Mouse (Mus musculus): ENCODE measurements around the gene Usp38. TPM values are rescaled to one million over a fixed set of nuclear protein-coding genes. Genes with fewer than 3 reads are reported as not detected.
"Not testable (repeated sequence)": the region's sequence is repeated elsewhere in the genome, so short reads cannot be mapped to it uniquely, and the experiment has no call there.

Gene Usp38
- total RNA-seq (2014; fragmentation: Nextera tagmentation) (24.0 and 32.6 TPM in 2 replicates), total RNA-seq (2017) (21.6 and 34.0 TPM in 2 replicates)

- peak; percentile 82 for ATAC-seq (replicated peaks; ENCODE audit: poor library complexity, severe bottlenecking)
These were observed at the start of gene Usp38 for GRCm38 (mm10) chr8:81014789-81015699. TSS of gene Usp38 (minus strand) at chr8:81014928.

GRCm38 (mm10) chr8:81062566-81062965 lies 47.8 kb upstream of the Usp38 start:
- ATAC-seq (replicated peaks; ENCODE audit: poor library complexity, severe bottlenecking), result no peak

- ATAC-seq (replicated peaks; ENCODE audit: poor library complexity, severe bottlenecking), result peak; percentile 40; the same call in 1 of the 2 replicates
These were observed 47.2 kb upstream of the Usp38 start for GRCm38 (mm10) chr8:81061950-81062349.

- no peak for ATAC-seq (replicated peaks; ENCODE audit: poor library complexity, severe bottlenecking)
These were observed 29.5 kb upstream of the Usp38 start for GRCm38 (mm10) chr8:81044201-81044600.

- ATAC-seq (replicated peaks; ENCODE audit: poor library complexity, severe bottlenecking), result no peak
These were observed 13.3 kb upstream of the Usp38 start for GRCm38 (mm10) chr8:81027991-81028390.

GRCm38 (mm10) chr8:81017548-81017947 lies 2.8 kb upstream of the Usp38 start:
- not testable (repeated sequence) for ATAC-seq (replicated peaks; ENCODE audit: poor library complexity, severe bottlenecking)

GRCm38 (mm10) chr8:81013811-81014530 lies 757 bp downstream of the Usp38 start:
- ATAC-seq (replicated peaks; ENCODE audit: poor library complexity, severe bottlenecking), result peak; percentile 3

- ATAC-seq (replicated peaks; ENCODE audit: poor library complexity, severe bottlenecking), result no peak
These were observed 2.0 kb downstream of the Usp38 start for GRCm38 (mm10) chr8:81012699-81013098.

GRCm38 (mm10) chr8:81012031-81012560 lies 2.6 kb downstream of the Usp38 start:
- ATAC-seq (replicated peaks; ENCODE audit: poor library complexity, severe bottlenecking), result no peak

GRCm38 (mm10) chr8:81010386-81010785 lies 4.3 kb downstream of the Usp38 start:
- ATAC-seq (replicated peaks; ENCODE audit: poor library complexity, severe bottlenecking), result peak; percentile 47

GRCm38 (mm10) chr8:81005114-81005513 lies 9.6 kb downstream of the Usp38 start:
- no peak for ATAC-seq (replicated peaks; ENCODE audit: poor library complexity, severe bottlenecking)

GRCm38 (mm10) chr8:80996632-80997031 lies 18.1 kb downstream of the Usp38 start:
- ATAC-seq (replicated peaks; ENCODE audit: poor library complexity, severe bottlenecking), result no peak; the same call in 1 of the 2 replicates

GRCm38 (mm10) chr8:80991937-80992336 lies 22.8 kb downstream of the Usp38 start:
- ATAC-seq (replicated peaks; ENCODE audit: poor library complexity, severe bottlenecking), result peak; percentile 85

- ATAC-seq (replicated peaks; ENCODE audit: poor library complexity, severe bottlenecking), result no peak
These were observed 31.9 kb downstream of the Usp38 start for GRCm38 (mm10) chr8:80982829-80983228.

GRCm38 (mm10) chr8:80981696-80982095 lies 33.0 kb downstream of the Usp38 start:
- peak; percentile 50; the same call in 1 of the 2 replicates for ATAC-seq (replicated peaks; ENCODE audit: poor library complexity, severe bottlenecking)

- ATAC-seq (replicated peaks; ENCODE audit: poor library complexity, severe bottlenecking), result no peak
These were observed 34.7 kb downstream of the Usp38 start for GRCm38 (mm10) chr8:80980063-80980462.

GRCm38 (mm10) chr8:80977231-80977630 lies 37.5 kb downstream of the Usp38 start:
- no peak for ATAC-seq (replicated peaks; ENCODE audit: poor library complexity, severe bottlenecking)

GRCm38 (mm10) chr8:80971150-80971549 lies 43.6 kb downstream of the Usp38 start:
- no peak for ATAC-seq (replicated peaks; ENCODE audit: poor library complexity, severe bottlenecking)

GRCm38 (mm10) chr8:80970000-80970685 lies 44.6 kb downstream of the Usp38 start:
- no peak for ATAC-seq (replicated peaks; ENCODE audit: poor library complexity, severe bottlenecking)

GRCm38 (mm10) chr8:80969423-80969822 lies 45.3 kb downstream of the Usp38 start:
- peak; percentile 73 for ATAC-seq (replicated peaks; ENCODE audit: poor library complexity, severe bottlenecking)

Data from granulocyte monocyte progenitor cell, adult 5-6 weeks (primary cell).